Mouse (Mus musculus) erythroblast, embryonic 14.5 days (primary cell): ENCODE results near the gene Vps33b.

Experiments used
- GATA1 ChIP-seq: IDR thresholded peaks from 2 replicates; pipeline ENCODE4 v1.6.1; 2012; ENCODE audit warnings: low read length, inconsistent platforms, mixed read lengths
- TAL1 ChIP-seq: IDR thresholded peaks from 3 replicates; pipeline ENCODE4 v1.6.1; 2012; ENCODE audit warnings: low read length, inconsistent platforms, mixed read lengths

GRCm38 (mm10) chr7:80330278-80330677 is 60.8 kb downstream of the Vps33b start:
- TF ChIP-seq TAL1 (no peak), GATA1 (no peak)
